Mouse (Mus musculus) natural killer cell, adult 2 months (primary cell): ENCODE results near the gene Tppp3.

Source experiments
- DNase-seq, 2 experiments: peaks; one replicate each; pipeline ENCODE4 v3.0.0; 2022; ENCODE audit warnings: low spot score in 2 of 2

The Tppp3 gene

DNA sequence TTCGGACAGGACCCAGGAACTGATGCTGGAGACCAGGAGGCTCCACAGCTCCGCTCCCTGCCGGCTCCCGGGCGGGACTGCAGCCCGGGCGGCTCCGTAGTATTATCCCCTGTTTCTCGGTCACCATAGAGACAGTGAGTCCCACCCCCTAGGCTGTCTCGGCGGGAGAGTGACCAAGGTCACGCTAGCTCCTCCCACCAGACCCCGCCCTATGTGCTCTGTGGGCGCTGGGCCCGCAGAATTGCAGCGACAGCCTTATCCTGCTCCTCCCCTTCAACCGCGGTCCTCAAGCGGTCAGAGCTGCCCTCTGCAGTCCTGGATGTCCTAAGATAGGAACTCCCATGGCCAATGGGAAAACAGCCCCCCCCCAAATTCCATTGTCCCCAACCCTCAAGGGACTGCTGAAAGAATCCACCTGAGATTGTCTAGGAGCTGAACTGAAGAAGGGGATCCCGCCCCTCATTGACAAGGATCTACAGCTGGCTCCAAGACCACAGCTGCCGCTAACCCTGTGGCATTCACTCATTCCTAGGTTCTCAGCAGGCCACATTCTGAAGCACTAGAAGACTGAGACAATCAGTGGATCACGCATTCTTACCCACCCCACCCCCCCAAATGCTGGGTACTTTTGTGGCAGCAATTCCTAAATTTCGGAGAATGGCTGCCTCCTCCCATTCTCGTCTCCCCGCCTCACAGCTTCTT, at the start of gene Tppp3:
Tppp3 (minus strand) TSS at position 213 of the 702 bp plus-strand sequence.
- peak; percentile 47 to 62 for DNase-seq

DNA sequence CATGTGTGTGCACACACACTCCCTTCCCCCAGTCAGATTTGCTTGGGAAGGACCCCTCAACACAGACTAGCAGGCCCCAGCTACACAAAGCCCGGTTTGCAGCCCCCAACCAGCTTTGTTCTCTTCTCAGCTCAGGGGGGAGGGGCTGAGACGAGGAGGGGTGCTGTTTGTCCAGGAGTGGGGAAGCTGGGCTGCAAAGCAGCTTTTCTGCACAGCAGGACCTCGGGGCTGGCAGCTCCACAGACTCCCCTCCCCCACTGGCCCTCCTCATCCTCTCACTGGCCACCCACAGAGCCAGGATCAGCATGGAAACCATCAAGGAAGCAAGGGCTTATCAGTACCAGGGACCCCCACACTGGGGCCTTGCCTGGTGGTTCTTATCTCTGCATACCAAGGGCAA, 49.7 kb upstream of the Tppp3 start:
- no peak for DNase-seq

DNA sequence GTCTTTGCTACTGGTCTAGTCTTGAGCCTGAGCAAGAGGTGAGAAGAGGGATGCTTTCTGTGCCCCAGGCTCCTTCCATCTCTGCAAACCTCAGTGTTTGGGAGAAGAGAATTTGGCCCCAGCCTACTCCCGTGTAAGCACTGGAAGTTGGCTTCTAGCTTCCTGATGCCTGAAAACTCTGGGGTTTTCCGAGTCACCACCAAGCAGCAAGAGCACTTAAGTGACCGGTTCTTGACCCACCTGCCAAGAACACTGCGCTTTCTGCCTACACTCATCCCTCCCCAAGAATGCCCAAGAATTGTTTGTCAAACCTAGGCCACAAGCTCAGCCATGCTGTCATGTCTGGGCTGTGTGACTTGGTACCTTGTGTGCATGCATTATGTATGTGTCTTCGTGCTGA, 49.2 kb upstream of the Tppp3 start:
- no peak for DNase-seq

- no peak for DNase-seq
These were observed 48.3 kb upstream of the Tppp3 start for GRCm38 (mm10) chr8:105519591-105519990.

DNA sequence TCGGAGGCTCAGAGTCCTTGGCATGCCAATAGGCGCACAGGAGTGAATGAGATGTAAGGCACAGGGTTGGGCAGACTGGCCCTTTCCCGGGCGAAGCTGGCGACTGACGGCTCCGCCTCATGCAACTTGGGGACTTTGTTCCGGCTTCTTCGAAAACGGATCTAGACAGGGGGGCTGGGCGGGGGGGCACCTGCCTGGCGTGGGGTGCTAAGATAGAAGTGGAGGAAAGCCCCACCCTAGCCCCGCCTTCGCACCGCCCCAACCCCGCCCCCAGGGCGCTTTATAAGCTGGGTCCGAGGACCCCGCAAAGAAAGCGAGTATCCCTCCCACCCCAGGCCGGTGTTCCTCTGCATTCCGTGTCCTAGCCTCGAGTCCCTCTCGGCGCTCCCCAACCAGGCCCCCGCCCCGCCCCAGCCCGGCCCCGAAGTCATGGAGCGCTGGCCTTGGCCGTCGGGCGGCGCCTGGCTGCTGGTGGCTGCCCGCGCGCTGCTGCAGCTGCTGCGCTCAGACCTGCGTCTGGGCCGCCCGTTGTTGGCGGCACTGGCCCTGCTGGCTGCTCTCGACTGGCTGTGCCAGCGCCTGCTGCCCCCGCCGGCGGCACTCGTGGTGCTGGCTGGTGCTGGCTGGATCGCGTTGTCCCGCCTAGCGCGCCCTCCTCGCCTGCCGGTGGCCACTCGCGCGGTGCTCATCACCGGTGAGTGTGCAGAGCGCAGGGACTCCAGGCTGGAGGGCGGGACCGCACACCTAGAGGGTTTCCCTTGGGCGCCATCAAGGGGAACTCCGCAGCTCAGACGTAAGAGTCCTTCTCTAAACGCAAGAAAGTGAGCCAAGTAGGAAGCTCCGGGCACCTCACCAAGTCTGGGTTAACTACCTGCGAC, 47.3 kb upstream of the Tppp3 start, which contains the start of gene Hsd11b2:
Hsd11b2 (plus strand) TSS at position 320 of the 878 bp plus-strand sequence.
- peak; percentile 71 to 77 for DNase-seq

DNA sequence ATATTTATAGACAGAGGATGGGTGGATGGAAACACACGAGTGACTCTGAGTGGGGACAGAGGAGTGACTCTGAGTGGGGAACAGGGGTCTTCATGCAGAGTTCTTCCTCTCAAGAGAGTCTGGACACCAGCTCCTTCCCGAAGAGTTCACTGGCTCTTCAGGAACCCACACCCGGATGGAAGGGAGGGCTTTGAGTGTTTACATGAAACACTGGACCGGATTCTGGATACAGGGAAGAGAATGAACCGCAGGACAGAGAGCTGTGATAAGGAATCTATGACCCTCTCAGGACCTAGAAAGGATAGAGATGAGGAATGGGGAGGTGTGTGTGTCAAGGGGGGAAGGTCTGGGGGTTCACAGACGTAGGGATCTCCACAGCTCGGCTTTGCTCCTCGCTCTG, 46.0 kb upstream of the Tppp3 start:
- no peak for DNase-seq

DNA sequence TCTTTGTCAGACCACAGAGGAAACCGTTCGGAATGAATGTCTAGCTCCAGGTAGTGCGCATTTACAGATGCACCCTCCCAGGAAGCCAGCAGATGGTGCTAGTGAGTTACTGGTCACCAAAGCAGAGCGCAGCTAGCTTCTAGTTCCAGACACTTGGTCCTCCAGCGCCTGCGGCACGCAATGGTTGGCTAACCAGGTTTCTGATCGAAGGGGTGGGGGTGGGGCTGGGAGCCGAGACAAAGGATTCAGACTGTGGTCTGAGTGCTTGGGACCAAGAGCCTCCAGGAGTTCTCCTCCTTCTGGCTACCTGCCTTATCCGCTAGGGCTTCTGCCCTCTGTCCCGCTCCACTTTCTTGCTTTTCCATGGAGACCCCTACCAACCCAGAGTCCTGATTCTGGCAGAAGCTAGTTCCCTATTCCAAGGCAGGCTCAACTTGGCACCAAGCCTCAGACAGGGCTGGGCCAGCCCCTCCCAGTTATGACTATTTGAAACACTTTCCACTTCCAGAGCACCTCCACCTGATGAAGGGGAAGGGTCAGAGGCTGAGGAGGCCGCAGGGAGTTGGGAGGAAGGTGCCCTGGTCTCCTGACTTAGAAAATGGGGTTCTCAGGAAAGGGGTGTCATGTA, 44.8 kb upstream of the Tppp3 start:
- DNase-seq: peak; percentile 62 to 73

GRCm38 (mm10) chr8:105514656-105515055, 43.3 kb upstream of the Tppp3 start:
- DNase-seq: no peak

DNA sequence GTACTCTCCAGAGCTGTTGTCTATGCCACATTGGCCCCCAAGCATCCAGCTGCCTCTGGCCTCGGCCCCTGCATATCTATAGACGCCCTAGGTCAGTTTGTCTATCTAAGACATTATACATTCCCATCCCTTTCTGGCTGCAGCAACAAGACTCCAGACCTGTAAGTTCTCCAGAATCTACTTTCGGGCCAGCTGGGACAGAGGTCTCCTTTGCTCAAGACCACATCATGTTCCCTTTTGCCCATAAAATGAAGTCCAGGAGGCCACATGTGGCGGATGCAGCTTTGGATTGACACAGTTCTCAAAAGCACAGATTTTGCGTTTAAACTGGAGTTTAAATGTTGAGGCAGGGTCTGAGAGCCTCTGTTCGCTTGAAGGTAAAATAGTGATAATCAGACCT, 42.9 kb upstream of the Tppp3 start:
- no peak for DNase-seq

GRCm38 (mm10) chr8:105509997-105510735, 38.8 kb upstream of the Tppp3 start:
- DNase-seq: no peak

DNA sequence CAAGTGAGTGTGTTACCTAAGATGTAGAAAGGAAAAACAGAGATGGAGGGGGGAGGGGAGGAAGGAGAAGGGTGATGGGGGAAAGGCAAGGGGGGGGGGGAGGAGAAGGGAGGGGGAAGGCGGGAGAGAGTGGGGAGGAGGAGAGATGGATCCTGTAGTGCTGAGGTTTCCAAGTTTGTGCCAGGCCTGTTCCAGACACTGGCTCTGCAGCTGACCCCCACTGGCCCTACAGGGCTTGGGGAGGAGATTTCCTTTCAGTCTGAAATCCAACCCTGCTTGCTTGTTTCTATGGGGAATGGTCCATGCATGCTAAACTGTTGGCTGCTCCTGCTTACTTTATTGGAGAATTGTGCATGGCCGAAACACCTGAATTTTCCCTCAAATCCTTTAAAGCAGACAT, 37.4 kb upstream of the Tppp3 start:
- no peak for DNase-seq

DNA sequence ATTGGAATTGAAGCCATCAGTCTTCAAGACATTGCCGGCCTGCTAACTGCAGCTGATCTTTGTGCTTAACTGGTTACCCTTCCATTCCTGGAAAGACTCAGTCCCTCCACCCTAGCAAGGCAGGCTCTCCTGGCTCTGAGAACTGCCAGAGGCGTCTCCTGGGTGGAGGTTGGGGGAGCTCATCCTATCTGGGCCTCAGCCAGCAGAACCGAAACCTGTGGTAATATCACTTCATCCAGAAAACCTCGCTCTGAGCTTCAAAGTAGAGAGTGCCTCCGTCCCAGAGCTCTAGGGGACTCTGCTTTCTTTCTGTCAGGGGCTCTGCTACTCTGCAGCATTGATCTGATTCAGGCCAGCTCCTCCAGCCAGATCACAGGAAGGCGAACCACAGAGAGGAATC, 35.7 kb upstream of the Tppp3 start:
- DNase-seq: no peak

- DNase-seq: no peak
These were observed 33.3 kb upstream of the Tppp3 start for GRCm38 (mm10) chr8:105504617-105505016.

GRCm38 (mm10) chr8:105499787-105500186, 28.5 kb upstream of the Tppp3 start:
- DNase-seq: no peak

DNA sequence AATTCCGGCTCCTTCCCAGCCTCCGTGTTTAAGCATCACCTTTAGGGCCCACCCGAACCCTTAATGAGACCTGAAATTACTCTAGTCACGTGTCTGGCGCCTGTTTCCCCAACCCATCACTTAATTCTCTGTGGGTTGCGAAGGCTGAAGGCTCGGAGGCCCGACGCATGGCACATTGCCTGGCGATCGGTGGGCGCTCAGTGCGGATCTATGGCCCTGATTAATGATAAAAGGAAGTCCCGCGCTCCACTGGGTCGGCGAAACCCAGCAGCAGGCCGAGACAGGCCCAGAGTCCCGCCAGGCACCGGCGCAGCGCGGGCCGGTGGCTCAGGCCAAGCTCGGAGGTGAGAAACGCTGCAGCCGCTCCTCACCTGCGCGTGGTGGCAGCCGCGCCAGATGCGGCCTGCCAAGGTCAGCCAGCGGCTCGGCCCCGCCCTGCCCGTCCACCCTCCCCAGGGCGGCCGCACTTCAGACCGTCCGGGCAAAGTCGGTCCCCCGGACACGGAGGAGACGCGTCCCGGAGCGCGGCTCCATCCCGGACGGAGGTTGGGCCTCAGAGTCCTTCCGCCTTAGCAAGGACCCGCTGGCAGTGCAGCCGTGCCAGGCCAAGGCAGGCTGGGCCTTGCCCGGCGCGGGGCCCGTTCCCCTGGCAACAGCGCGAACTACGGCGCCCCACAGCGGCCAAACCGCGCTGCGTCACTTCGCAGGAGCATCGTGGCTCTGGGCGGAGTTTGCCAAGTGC, 25.3 kb upstream of the Tppp3 start, which contains the start of gene Zdhhc1:
Zdhhc1 (minus strand) TSS at position 464 of the 742 bp plus-strand sequence.
- DNase-seq: peak; percentile 63 to 76

GRCm38 (mm10) chr8:105495350-105496302, 24.3 kb upstream of the Tppp3 start:
- DNase-seq: no peak

GRCm38 (mm10) chr8:105494566-105494965, 23.2 kb upstream of the Tppp3 start:
- DNase-seq: no peak

- DNase-seq: no peak
These were observed 22.2 kb upstream of the Tppp3 start for GRCm38 (mm10) chr8:105493495-105493894.

GRCm38 (mm10) chr8:105489281-105489680, 18.0 kb upstream of the Tppp3 start:
- no peak for DNase-seq

DNA sequence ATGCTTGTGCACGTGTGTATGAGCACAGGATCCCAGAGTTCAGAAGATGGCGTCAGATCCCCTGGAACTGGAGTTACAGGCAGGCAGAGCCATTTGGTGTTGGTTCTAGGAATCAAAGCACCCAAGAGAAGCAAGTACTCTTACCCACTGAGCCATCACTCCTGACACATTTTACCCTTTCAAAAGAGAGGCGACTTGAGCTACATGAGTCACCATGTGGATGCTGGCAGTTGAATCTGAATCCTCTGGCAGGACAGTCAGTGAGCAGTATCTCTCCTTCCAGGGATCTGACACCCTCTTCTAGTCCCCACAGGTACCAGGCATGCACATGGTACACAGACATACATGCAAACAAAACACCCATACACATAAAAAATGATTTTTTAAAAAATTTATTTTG, 16.8 kb upstream of the Tppp3 start:
- no peak for DNase-seq
